Mouse (Mus musculus) embryonic facial prominence, embryonic 12.5 days (tissue): ENCODE measurements around the gene Cdk5rap1. TPM values are rescaled to one million over a fixed set of nuclear protein-coding genes. Genes with fewer than 3 reads are reported as not detected.

Experiments
- ATAC-seq: fragments of 200-750 bp; cut with Nextera tagmentation; 2 replicates; pipeline ENCODE4 v1.8.0; 2017; ENCODE audit not compliant: insufficient number of reproducible peaks, insufficient read depth, low FRiP score, low TSS enrichment
- H3K27ac ChIP-seq: fragments of 300-500 bp; sonication (generic); 2 replicates; pipeline ENCODE4 v1.5.1; 2016; ENCODE audit warnings: mild to moderate bottlenecking
- H3K27me3 ChIP-seq: fragments of 300-500 bp; sonication (generic); 2 replicates; pipeline ENCODE4 v1.6.1; 2016; ENCODE audit warnings: mild to moderate bottlenecking, moderate library complexity
- H3K36me3 ChIP-seq: fragments of 300-500 bp; sonication (generic); 2 replicates; pipeline ENCODE4 v1.6.1; 2016; ENCODE audit warnings: mild to moderate bottlenecking
- H3K4me1 ChIP-seq: fragments of 300-500 bp; sonication (generic); 2 replicates; pipeline ENCODE4 v1.6.1; 2016
- H3K4me2 ChIP-seq: fragments of 300-500 bp; sonication (generic); replicated peaks from 2 replicates; pipeline ENCODE4 v1.6.1; 2016; ENCODE audit warnings: mild to moderate bottlenecking, moderate library complexity
- H3K4me3 ChIP-seq: fragments of 300-500 bp; sonication (generic); 2 replicates; pipeline ENCODE4 v1.5.1; 2016; ENCODE audit warnings: mild to moderate bottlenecking
- H3K9ac ChIP-seq: fragments of 300-500 bp; sonication (generic); 2 replicates; pipeline ENCODE4 v1.6.1; 2016; ENCODE audit warnings: mild to moderate bottlenecking, moderate library complexity
- H3K9me3 ChIP-seq: fragments of 300-500 bp; sonication (generic); 2 replicates; pipeline ENCODE4 v1.6.1; 2016; ENCODE audit warnings: mild to moderate bottlenecking, moderate library complexity
- WGBS: fragments of 180-500 bp; shearing (Covaris S2); methylation state at CpG from one replicate; pipeline ENCODE4 v1.1.7; 2016; 5-methylcytosine and 5-hydroxymethylcytosine counted together
- polyA plus RNA-seq: library from polyadenylated mRNA; unstranded; fragments of >200 nt; fragmentation: Nextera tagmentation; extraction: Ambion mirVana; gene quantifications from 2 replicates; pipeline ENCODE4 v1.2.1, GENCODE M21; 2016

Gene Cdk5rap1
- polyA plus RNA-seq: 15.9 and 19.6 TPM in 2 replicates

GRCm38 (mm10) chr2:154372842-154373500 lies at the start of gene Cdk5rap1:
TSS of gene Cdk5rap1 (minus strand) at chr2:154373010.
- WGBS: 12% methylated on average over 9 of the region's 9 CpGs
- Histone ChIP-seq H3K27ac (peak within 1 kb of the TSS; percentile 85), H3K36me3 (no peaks in the 10 kb centered on the region), H3K4me2 (peak within 1 kb of the TSS; percentile 59), H3K4me1 (0 out of 2 replicates have a peak, but pooled peaks cover 3% of the 10 kb centered on the region), H3K4me3 (peak within 1 kb of the TSS; percentile 87), H3K27me3 (no peaks in the 10 kb centered on the region), H3K9me3 (no peaks in the 10 kb centered on the region), H3K9ac (peak within 1 kb of the TSS; percentile 88)
- ATAC-seq: no peak

GRCm38 (mm10) chr2:154422181-154422580 lies 49.4 kb upstream of the Cdk5rap1 start:
- ATAC-seq: no peak
- no peak overlapping the region for H3K4me3 ChIP-seq
- H3K4me2 ChIP-seq: no peak overlapping the region
- peaks cover 13% of the 10 kb centered on the region; the same call in 1 of the 2 replicates for H3K4me1 ChIP-seq
- no peaks in the 10 kb centered on the region for H3K9me3 ChIP-seq
- H3K36me3 ChIP-seq: no peaks in the 10 kb centered on the region
- no peak overlapping the region for H3K9ac ChIP-seq
- H3K27me3 ChIP-seq: no peaks in the 10 kb centered on the region
- H3K27ac ChIP-seq: no peak overlapping the region
- 76% methylated on average over 5 of the region's 5 CpGs for WGBS

DNA sequence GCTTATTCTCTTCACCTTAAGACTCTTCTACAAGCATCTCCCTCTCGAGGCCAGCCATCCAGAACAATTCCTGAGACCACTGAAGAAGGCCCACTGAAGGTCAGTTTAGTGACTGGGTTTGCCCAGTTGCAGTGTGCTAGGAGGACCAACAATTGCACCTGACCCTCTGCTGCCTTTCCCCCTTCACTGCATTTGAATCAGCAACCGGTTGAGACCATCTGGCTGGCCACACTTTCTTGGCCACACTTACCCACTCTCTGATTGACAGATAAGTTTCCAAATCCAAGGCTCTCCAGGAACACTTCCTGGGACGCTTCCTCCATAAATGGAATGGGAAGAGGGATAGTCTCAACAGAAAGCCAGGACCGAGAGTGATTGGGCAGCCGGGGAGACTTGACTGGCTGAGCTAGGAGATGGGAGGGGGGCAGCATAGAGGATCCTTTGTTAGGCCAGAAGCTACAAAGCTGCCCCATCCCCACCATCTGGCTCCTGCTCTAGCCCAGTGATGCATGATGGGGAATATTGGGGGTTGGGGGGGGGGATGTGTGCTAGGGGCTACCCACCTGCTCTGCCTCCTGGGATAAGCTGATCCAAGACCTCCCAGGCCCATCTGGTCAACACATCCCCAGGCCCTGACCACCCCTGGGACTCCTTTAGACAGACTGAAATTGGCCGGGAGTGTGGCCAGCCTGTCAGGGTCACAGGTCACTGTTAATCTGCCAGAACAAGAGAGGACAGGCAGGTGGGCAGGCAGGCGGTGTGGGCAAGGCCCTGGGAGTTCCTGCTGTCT lies 48.3 kb upstream of the Cdk5rap1 start:
- Histone ChIP-seq H3K4me2 (no peak overlapping the region), H3K4me1 (peaks cover 11% of the 10 kb centered on the region; the same call in 1 of the 2 replicates), H3K9ac (no peak overlapping the region), H3K27me3 (no peaks in the 10 kb centered on the region), H3K36me3 (no peaks in the 10 kb centered on the region), H3K27ac (peak overlapping the region; percentile 17; the same call in 1 of the 2 replicates), H3K9me3 (no peaks in the 10 kb centered on the region), H3K4me3 (no peak overlapping the region)
- 18% methylated on average over 7 of the region's 7 CpGs for WGBS
- peak; percentile 41; the same call in 1 of the 2 replicates for ATAC-seq

- H3K4me1 ChIP-seq: peaks cover 11% of the 10 kb centered on the region; the same call in 1 of the 2 replicates
- H3K4me2 ChIP-seq: no peak overlapping the region
- ATAC-seq: no peak
- no peak overlapping the region for H3K9ac ChIP-seq
- H3K4me3 ChIP-seq: no peak overlapping the region
- H3K36me3 ChIP-seq: no peaks in the 10 kb centered on the region
- H3K27ac ChIP-seq: no peak overlapping the region
- H3K9me3 ChIP-seq: no peaks in the 10 kb centered on the region
- H3K27me3 ChIP-seq: no peaks in the 10 kb centered on the region
- 77% methylated on average over 9 of the region's 9 CpGs for WGBS
These were observed 47.1 kb upstream of the Cdk5rap1 start for GRCm38 (mm10) chr2:154419631-154420515.

DNA sequence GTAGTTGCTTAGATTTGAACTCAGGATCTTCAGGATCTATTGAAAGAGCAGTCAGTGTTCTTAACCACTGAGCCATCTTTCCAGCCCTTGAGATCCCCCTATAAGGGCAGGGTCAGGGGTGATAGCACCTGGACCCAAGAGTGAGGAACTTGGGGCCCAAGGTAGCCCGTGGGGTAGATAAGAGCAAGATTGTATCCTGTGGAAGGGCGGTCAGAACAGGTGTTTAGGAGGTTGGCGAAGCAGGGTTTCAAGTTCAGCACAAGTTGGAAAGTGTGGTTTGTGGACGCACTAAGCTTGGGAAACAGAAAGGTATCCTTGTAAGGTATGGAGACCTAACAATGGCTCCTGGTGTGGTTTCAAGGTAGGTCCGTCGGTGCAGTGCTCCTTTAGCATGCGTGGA lies 45.2 kb upstream of the Cdk5rap1 start:
- Histone ChIP-seq H3K4me1 (peaks cover 11% of the 10 kb centered on the region; the same call in 1 of the 2 replicates), H3K27ac (no peak overlapping the region), H3K27me3 (no peaks in the 10 kb centered on the region), H3K9me3 (no peaks in the 10 kb centered on the region), H3K4me2 (no peak overlapping the region), H3K36me3 (no peaks in the 10 kb centered on the region), H3K9ac (no peak overlapping the region), H3K4me3 (no peak overlapping the region)
- WGBS: 84% methylated on average over 7 of the region's 7 CpGs
- no peak for ATAC-seq

GRCm38 (mm10) chr2:154417107-154417506 lies 44.3 kb upstream of the Cdk5rap1 start:
- H3K36me3 ChIP-seq: no peaks in the 10 kb centered on the region
- H3K4me3 ChIP-seq: no peak overlapping the region
- no peak for ATAC-seq
- no peak overlapping the region for H3K4me2 ChIP-seq
- H3K4me1 ChIP-seq: peaks cover 11% of the 10 kb centered on the region; the same call in 1 of the 2 replicates
- H3K9me3 ChIP-seq: no peaks in the 10 kb centered on the region
- 8% methylated on average over 3 of the region's 3 CpGs for WGBS
- H3K27me3 ChIP-seq: no peaks in the 10 kb centered on the region
- H3K9ac ChIP-seq: no peak overlapping the region
- H3K27ac ChIP-seq: no peak overlapping the region

DNA sequence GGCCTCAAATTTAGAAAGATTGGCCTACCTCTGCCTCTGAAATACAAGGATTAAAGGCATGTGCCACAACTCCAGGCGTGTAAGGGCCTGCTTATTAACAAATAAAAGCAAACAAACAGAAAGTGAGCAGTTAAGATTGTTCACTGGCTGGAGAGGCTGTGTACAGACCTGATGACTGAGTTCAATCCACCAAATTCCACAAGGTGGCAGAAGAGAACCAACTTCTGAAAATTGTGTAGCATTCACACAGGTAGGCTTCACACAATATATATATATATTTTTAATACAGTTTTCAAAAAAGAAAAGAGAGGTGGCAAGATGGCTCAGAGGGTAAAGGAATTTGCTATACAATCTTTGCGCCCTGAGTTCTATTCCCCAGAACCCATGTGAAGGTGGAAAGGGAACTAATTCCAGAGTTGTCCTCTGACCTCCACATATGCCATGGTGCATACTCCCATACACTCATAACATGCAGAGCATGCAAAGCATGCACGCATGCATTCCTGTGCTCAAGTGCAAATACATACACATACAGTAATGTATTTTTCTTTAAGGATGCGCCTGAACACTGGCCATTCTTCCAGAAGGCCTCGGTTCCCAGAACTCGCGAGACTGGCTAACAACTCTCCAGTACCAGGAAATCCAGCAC lies 39.3 kb upstream of the Cdk5rap1 start:
- Histone ChIP-seq H3K27ac (no peak overlapping the region), H3K9me3 (no peaks in the 10 kb centered on the region), H3K4me2 (no peak overlapping the region), H3K9ac (no peak overlapping the region), H3K36me3 (no peaks in the 10 kb centered on the region), H3K4me1 (peaks cover 4% of the 10 kb centered on the region; the same call in 1 of the 2 replicates), H3K4me3 (no peak overlapping the region), H3K27me3 (peaks cover 4% of the 10 kb centered on the region)
- no peak for ATAC-seq
- WGBS: 66% methylated on average over 7 of the region's 7 CpGs

- H3K27me3 ChIP-seq: peaks cover 10% of the 10 kb centered on the region
- H3K4me2 ChIP-seq: no peak overlapping the region
- no peaks in the 10 kb centered on the region for H3K9me3 ChIP-seq
- WGBS: 70% methylated on average over 2 of the region's 2 CpGs
- peaks cover 5% of the 10 kb centered on the region; the same call in 1 of the 2 replicates for H3K4me1 ChIP-seq
- H3K27ac ChIP-seq: no peak overlapping the region
- no peaks in the 10 kb centered on the region for H3K36me3 ChIP-seq
- H3K9ac ChIP-seq: no peak overlapping the region
- H3K4me3 ChIP-seq: no peak overlapping the region
- no peak for ATAC-seq
These were observed 37.5 kb upstream of the Cdk5rap1 start for GRCm38 (mm10) chr2:154410355-154410754.

GRCm38 (mm10) chr2:154407643-154408445 lies 35.0 kb upstream of the Cdk5rap1 start, which contains the start of gene Snta1:
TSS of gene Snta1 (minus strand) at chr2:154408099.
- H3K36me3 ChIP-seq: no peaks in the 10 kb centered on the region
- peak within 1 kb of the TSS; percentile 60 for H3K9ac ChIP-seq
- H3K4me1 ChIP-seq: peaks cover 9% of the 10 kb centered on the region
- no peaks in the 10 kb centered on the region for H3K9me3 ChIP-seq
- peak within 1 kb of the TSS; percentile 80 for H3K4me3 ChIP-seq
- peak within 1 kb of the TSS; percentile 85 for H3K4me2 ChIP-seq
- peaks cover 10% of the 10 kb centered on the region for H3K27me3 ChIP-seq
- H3K27ac ChIP-seq: no peak within 1 kb of the TSS
- 3% methylated on average over 83 of the region's 84 CpGs for WGBS
- ATAC-seq: peak; percentile 79; the same call in 1 of the 2 replicates

GRCm38 (mm10) chr2:154407063-154407642 lies 34.3 kb upstream of the Cdk5rap1 start:
- Histone ChIP-seq H3K27me3 (peaks cover 10% of the 10 kb centered on the region), H3K27ac (no peak overlapping the region), H3K9me3 (no peaks in the 10 kb centered on the region), H3K4me1 (peaks cover 12% of the 10 kb centered on the region), H3K4me3 (peak overlapping the region; percentile 80), H3K9ac (peak overlapping the region; percentile 60), H3K4me2 (peak overlapping the region; percentile 85), H3K36me3 (no peaks in the 10 kb centered on the region)
- ATAC-seq: no peak; the same call in 1 of the 2 replicates
- WGBS: 27% methylated on average over 11 of the region's 11 CpGs
